Mouse (Mus musculus) heart, adult 2 months (tissue): ENCODE measurements around the gene 4930544D05Rik.

Experiments used
- CTCF ChIP-seq: fragments of 200-600 bp; IDR thresholded peaks from 2 replicates; pipeline ENCODE4 v1.8.1; 2022; ENCODE audit warnings: antibody characterized with exemption, mild to moderate bottlenecking, moderate library complexity
- EP300 ChIP-seq: fragments of 200-500 bp; IDR thresholded peaks from 2 replicates; pipeline ENCODE4 v1.6.1; 2011; ENCODE audit warnings: low read depth, low read length, control low read depth; ENCODE audit not compliant: insufficient read depth
- POLR2A ChIP-seq: fragments of 200-500 bp; IDR thresholded peaks from 2 replicates; pipeline ENCODE4 v1.6.1; 2011; ENCODE audit warnings: mild to moderate bottlenecking, low read depth, low read length, control low read depth; ENCODE audit not compliant: insufficient read depth

DNA sequence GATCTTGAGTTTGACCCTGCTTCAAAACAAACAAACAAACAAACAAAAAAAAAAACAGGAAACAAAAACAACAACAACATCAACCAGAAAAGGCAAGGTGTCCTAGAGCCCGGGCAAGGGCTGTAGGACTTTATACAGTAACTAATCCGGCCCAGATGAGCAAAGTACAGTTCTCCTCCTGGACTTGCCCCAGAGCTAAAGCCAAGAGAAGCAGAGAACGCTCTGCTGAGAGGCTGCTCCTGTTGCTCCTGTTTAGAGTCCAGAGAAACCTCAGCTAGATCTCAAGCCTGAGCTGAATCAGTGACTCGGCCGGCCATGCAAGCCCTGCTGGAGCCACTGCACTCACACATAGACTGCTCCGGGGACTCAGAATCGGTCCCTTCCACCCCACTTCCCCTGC lies 14.5 kb downstream of the 4930544D05Rik start:
- no peak for TF ChIP-seq POLR2A
- no peak for TF ChIP-seq CTCF
- no peak for TF ChIP-seq EP300
